Mouse (Mus musculus) brain, embryonic 18.5 days (tissue): ENCODE measurements around the gene Serpinf2.
A peak's percentile ranks its signal among the peaks of the same experiment; 100 is the strongest.
"Not testable (repeated sequence)": the region's sequence is repeated elsewhere in the genome, so short reads cannot be mapped to it uniquely, and the experiment has no call there.

Source experiments
- DNase-seq: peaks from one replicate; pipeline ENCODE4 v3.0.0-alpha.2; 2012; ENCODE audit warnings: low read depth, low spot score

The Serpinf2 gene

GRCm38 (mm10) chr11:75459141-75459711, 19.8 kb upstream of the Serpinf2 start:
- DNase-seq, result no peak

- DNase-seq, result no peak
These were observed 19.2 kb upstream of the Serpinf2 start for GRCm38 (mm10) chr11:75458628-75459041.

GRCm38 (mm10) chr11:75458169-75458568, 18.8 kb upstream of the Serpinf2 start:
- no peak for DNase-seq

GRCm38 (mm10) chr11:75456440-75456871, 17.1 kb upstream of the Serpinf2 start:
- no peak for DNase-seq

GRCm38 (mm10) chr11:75455971-75456370, 16.6 kb upstream of the Serpinf2 start:
- DNase-seq, result not testable (repeated sequence)

- no peak for DNase-seq
These were observed 15.8 kb upstream of the Serpinf2 start for GRCm38 (mm10) chr11:75455041-75455736.

- peak; percentile 81 for DNase-seq
These were observed 14.9 kb upstream of the Serpinf2 start, which contains the start of gene Wdr81 for GRCm38 (mm10) chr11:75453991-75454930. Gene Wdr81 (minus strand): TSS chr11:75454717.

GRCm38 (mm10) chr11:75452812-75453557, 13.6 kb upstream of the Serpinf2 start:
- no peak for DNase-seq

- DNase-seq, result no peak
These were observed 12.7 kb upstream of the Serpinf2 start for GRCm38 (mm10) chr11:75452081-75452480.

- no peak for DNase-seq
These were observed 11.5 kb upstream of the Serpinf2 start for GRCm38 (mm10) chr11:75450936-75451335.

GRCm38 (mm10) chr11:75450304-75450908, 11.0 kb upstream of the Serpinf2 start:
- no peak for DNase-seq

- no peak for DNase-seq
These were observed 10.3 kb upstream of the Serpinf2 start for GRCm38 (mm10) chr11:75449695-75450094.

GRCm38 (mm10) chr11:75448575-75448974, 9.2 kb upstream of the Serpinf2 start:
- DNase-seq, result no peak

GRCm38 (mm10) chr11:75443711-75444110, 4.3 kb upstream of the Serpinf2 start:
- no peak for DNase-seq

GRCm38 (mm10) chr11:75441601-75442000, 2.2 kb upstream of the Serpinf2 start:
- no peak for DNase-seq

- no peak for DNase-seq
These were observed 1.6 kb upstream of the Serpinf2 start for GRCm38 (mm10) chr11:75441034-75441433.

GRCm38 (mm10) chr11:75439951-75440350, 560 bp upstream of the Serpinf2 start:
- DNase-seq, result no peak

GRCm38 (mm10) chr11:75438804-75439203, 587 bp downstream of the Serpinf2 start:
- DNase-seq, result no peak

GRCm38 (mm10) chr11:75438194-75438593, 1.2 kb downstream of the Serpinf2 start:
- DNase-seq, result no peak

- DNase-seq, result no peak
These were observed 5.3 kb downstream of the Serpinf2 start for GRCm38 (mm10) chr11:75434138-75434537.

- DNase-seq, result peak; percentile 51
These were observed 8.1 kb downstream of the Serpinf2 start for GRCm38 (mm10) chr11:75431307-75431706.
